Mouse (Mus musculus) heart, postnatal 25 days (tissue): ENCODE data around the gene Prss8. TPM values are rescaled to one million over a fixed set of nuclear protein-coding genes. Genes with fewer than 3 reads are reported as not detected.
"Not testable (repeated sequence)": the region's sequence is repeated elsewhere in the genome, so short reads cannot be mapped to it uniquely, and the experiment has no call there.

Experiments
- DNase-seq: peaks from one replicate; pipeline ENCODE4 v3.0.0; 2022; ENCODE audit warnings: low spot score
- intact Hi-C: fragments of 180-260 bp; cut with DNase I; formaldehyde crosslinking; loops from one replicate; pipeline ENCODE4 v1.15.1; 2025
- total RNA-seq, 2 experiments: library from RNA; stranded (reverse); gene quantifications; 2 replicates each; pipeline ENCODE4 v1.2.3; 2021

Prss8 gene
- not detected for total RNA-seq

- DNase-seq, result no peak
- intact Hi-C loops, result loop anchor here (5.0 kb wide), 1 partner anchor 133 kb away; no protein-coding TSS in a partner anchor
Measured at GRCm38 (mm10) chr7:127929923-127930322, at the start of gene Prss8. Gene Prss8 (minus strand): TSS chr7:127930104.

DNA sequence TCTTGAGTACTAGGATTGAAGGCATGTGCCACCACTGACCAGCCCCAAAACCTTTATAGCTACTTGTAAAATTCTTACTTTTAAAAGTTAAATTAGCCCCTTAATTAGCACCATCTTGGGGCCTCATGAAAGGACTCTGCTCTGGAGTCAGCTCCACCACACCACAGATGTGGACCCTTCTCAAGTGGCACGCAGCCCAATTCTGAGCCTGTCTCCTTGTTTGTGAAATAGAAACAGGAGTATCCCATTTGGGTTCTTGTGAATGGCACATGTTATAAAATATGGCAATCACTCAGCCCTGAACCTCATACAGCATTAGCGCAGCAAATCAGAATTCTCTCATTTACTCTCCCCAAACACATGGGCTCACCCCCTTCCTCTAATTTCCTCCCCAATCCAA, 49.0 kb upstream of the Prss8 start:
- DNase-seq, result no peak
- intact Hi-C loops, result no loop called here

- no peak for DNase-seq
- intact Hi-C loops, result loop anchor here (2.0 kb wide), 1 partner anchor 14 kb away; no protein-coding TSS in a partner anchor
Measured at GRCm38 (mm10) chr7:127974413-127974930, 44.6 kb upstream of the Prss8 start.

GRCm38 (mm10) chr7:127967922-127968828, 38.3 kb upstream of the Prss8 start:
- peak; percentile 75 for DNase-seq
- intact Hi-C loops, result no loop called here

DNA sequence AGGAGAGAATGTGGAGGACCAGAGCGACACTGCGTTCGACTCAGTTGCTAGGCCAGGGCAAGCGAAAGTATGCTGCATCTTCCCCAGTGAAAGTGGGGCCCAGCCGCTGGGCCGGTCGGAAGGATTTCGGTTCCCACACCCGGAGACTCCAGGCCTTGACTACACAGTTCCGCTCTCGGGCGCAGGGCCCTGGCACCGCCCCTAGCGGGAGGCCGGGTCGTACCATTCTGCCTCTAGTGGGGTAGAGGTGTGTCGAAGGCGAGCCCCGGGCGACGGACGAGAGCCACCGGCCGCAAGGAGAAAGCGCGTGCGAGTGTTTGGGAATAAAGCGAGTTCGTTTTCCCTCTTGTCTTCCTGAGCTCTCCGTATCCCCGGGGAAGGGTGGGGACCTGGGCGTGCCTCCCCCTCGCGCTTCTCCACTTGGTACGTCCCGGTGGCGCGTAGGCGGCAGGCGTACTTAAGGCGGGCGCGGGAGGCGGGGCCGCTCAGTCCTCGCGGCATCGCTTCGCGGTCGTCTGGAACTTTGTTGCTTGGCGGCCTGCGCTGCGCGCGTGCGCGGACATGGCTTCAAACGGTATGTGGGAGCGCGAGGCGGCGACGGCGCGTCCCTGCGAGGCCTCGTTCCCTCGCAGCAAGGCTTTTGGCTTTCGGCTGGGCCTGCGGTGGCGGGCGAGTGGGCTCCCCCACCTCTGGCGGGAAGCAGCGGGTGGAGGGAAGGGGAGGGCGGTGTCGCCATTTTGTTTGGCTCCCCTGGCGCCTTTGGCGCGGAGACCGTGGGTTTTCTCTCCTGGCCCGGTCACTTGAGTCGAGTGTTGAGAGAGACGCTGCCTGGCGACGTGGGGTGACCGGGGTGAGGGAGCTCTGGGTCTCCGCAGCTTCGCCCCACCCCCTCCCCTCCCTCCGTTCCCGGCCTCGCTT, 37.4 kb upstream of the Prss8 start, which contains the start of gene Fus:
Fus (plus strand) TSS at position 454 of the 918 bp plus-strand sequence.
- DNase-seq, result peak; percentile 91
- intact Hi-C loops, result no loop called here

GRCm38 (mm10) chr7:127966371-127966918, 36.5 kb upstream of the Prss8 start:
- intact Hi-C loops, result no loop called here
- no peak for DNase-seq

DNA sequence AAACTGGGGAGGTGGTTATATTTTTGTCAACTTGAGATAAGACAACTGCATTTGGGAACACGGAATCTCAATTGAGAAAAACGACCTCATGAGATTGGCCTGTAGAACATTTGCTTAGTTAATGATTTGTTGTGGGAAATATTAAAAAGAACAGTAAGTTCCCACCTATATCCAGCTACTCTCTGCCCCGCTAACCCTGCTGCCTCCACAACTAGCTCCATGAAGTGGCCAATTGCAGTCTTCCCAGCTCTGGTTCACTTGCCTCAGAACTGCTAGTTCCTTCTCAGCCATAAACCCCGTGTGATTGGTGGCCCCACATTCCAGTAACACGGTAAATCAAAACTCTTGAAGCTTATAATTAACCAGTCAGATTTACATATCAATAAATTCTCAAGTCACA, 29.5 kb upstream of the Prss8 start:
- no peak for DNase-seq
- intact Hi-C loops, result no loop called here

GRCm38 (mm10) chr7:127952864-127953581, 23.1 kb upstream of the Prss8 start:
- intact Hi-C loops, result no loop called here
- no peak for DNase-seq

DNA sequence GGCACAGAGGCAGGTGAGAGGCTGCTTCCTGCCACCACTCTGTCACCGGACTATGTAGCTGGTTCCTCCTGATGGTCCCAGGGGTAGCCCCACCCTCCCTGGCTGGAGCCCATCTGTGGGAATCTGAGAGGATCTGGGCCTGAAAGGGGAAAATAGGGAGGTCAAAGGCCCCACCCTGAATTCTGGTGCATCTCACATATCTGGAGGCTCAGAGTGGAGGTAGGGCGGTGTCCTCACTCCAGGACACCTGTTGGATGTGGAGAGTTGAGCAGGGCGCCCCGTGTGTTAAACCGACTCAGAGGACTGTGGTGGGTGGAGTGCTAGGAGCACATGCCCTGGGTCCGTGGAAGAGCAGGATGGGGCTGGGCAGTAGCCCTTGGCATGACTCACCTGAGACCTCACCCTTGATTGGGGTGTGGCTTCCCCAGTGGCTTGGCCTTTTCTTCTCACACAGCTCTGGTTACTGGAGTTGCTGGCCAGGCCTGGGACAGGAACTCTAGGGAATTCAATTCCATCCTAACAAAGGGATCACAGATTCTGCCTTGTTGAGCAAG, 16.6 kb upstream of the Prss8 start, which contains the start of gene Prss36:
Prss36 (minus strand) TSS at position 256 of the 554 bp plus-strand sequence.
- no peak for DNase-seq
- intact Hi-C loops, result no loop called here

- no peak for DNase-seq
- intact Hi-C loops, result no loop called here
Measured at GRCm38 (mm10) chr7:127944614-127945013, 14.7 kb upstream of the Prss8 start.

GRCm38 (mm10) chr7:127942097-127942496, 12.2 kb upstream of the Prss8 start:
- intact Hi-C loops, DNase-seq: not testable (repeated sequence)

DNA sequence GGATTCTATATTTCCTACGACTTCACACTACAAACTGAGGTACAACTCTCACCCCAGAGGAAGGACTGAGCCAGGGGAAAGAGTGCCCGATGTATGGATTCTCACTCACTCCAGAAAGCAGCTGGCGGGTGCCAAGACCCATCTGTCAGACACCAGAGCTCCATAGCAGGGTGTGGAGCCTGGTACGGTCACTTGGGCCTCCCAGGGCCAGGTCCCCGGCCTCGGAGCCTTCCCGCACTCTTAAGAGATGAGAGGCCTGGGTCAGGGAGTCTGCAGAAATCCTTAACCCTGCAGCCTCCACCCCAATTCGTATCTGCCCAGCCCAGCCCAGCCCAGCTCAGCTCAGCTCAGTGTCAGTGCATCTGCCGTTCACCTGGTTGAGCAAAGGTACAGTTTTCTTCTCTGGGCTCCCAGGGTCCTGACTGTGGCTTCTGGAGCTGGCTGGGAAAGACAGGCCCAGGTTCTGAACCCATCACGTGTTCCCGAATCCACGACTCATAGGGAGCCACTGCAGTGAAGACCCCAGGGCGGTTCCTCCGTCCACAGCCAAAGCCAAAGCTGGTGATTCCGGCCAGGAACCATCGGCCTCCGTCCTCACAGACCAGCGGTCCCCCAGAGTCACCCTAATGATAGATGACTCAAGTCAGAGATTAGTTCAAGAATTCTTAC, 6.4 kb upstream of the Prss8 start:
- DNase-seq, result no peak
- intact Hi-C loops, result no loop called here

GRCm38 (mm10) chr7:127935748-127936159, 5.8 kb upstream of the Prss8 start:
- intact Hi-C loops, result no loop called here
- DNase-seq, result no peak

- intact Hi-C loops, result no loop called here
- peak; percentile 94 for DNase-seq
Measured at GRCm38 (mm10) chr7:127935028-127935722, 5.3 kb upstream of the Prss8 start.

DNA sequence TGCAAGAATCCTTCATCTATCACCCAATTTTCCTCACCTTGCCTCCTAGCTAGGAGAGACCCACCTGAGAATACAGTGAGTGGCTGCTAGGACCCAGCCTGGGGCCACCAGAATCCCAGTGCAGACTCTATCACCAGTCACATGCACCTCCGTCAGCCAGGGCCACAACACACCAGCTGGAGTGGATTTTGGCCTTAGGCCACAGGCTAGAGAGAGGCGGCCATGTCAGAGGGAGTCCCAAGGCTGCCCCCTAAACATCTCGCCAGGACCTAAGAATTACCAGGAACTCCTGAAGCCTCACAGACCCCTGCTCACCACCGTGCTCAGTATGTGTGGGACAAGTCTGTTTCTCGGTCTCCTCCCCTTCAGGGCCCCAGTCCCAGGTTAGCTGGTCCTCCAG, 4.2 kb upstream of the Prss8 start:
- no peak for DNase-seq
- intact Hi-C loops, result loop anchor here (5.0 kb wide), 1 partner anchor 137 kb away; no protein-coding TSS in a partner anchor

DNA sequence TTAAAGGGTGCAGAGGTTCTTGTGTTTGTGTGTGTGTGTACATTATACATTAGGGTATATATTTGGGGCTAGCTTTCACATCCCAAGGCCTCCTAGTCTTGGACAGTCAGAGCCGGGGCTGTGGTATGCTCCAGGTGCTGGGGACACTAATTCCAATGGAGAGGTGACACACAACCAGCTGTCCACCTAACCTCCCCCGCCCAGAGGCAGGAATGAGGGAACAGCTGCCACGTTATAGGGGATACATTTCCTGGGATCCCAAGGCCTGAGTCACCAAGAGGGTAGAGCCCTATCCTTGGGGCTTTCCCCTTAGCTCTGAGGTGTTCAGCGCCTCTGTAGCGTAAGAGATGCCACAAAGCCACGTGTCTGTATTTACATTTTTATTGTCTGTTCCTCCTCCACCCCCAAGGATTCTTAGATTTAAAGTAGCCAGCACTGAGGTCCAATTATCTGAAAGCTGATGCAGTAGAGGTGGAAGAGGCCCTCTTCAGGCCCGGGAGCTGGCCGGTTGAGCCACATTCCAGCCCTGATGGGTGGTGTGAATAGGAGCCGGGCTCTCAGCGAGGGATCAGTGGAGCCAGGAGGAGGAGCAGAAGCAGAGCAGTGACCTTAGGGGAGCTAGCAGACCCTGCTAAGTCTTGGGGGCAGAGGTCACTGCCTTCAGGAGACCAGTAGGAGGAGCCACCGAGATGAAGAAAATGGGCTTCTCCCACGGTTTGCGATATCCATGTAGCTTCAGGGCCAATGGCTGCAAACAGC, 2.5 kb upstream of the Prss8 start:
- intact Hi-C loops, result loop anchor here (5.0 kb wide), 1 partner anchor 135 kb away; no protein-coding TSS in a partner anchor
- no peak for DNase-seq
